Mouse (Mus musculus): ENCODE data around the gene Gm960.

- TF ChIP-seq CTCF (IDR thresholded peaks at IDR 0.05; ENCODE audit: extremely low read depth, insufficient read length, insufficient replicate concordance, low read depth, low read length) (no peak), POLR2A (IDR thresholded peaks at IDR 0.05; ENCODE audit: low read depth, low read length) (no peak)
These were observed 2.8 kb upstream of the Gm960 start for GRCm38 (mm10) chr19:4701221-4701620.
